Mouse (Mus musculus): ENCODE data around the gene Crybb1.

DNA sequence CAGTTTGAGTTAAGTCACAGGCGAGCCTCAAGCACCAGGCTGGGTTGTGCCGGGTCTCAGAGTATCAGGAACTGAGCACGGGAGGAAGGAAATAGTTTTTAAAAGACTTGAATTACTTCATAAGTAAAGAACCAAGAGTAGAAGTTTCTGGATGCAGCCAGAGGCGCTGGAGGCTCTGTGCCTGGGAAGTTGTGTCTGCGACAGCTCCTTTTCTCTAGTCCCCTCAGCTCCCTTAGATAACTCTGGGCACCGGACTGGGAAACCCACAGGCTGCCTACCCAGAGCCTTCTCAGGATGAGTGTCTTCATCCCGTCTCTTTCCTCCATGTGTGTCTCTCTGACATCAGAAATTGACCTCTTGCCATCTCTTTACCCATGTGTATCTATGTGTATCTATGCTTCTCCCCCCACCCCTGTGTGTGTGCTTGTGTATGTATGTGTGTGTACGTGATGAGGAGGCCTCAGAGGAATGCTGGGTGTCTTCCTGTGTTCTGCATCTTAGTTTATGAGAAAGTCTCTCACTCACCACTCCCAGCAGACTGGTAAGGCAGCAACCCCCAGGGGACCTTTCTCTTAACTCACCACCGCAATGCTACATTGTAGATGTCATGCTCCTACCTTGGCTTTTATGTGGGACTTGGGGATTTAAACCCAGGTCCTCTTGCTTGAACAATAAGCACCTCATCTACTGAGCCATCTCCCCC is 27.3 kb downstream of the Crybb1 start:
- TF ChIP-seq CTCF (IDR thresholded peaks at IDR 0.05; ENCODE audit: low read depth, low read length): no peak
- no peak for TF ChIP-seq POLR2A (IDR thresholded peaks at IDR 0.05; ENCODE audit: insufficient read depth, low read length)
